Mouse (Mus musculus) megakaryocyte, embryonic 14.5 days (primary cell): Measurements from ENCODE around the gene Krtap24-1.

Experiments used
- FLI1 ChIP-seq: IDR thresholded peaks from 2 replicates; pipeline ENCODE4 v1.6.1; 2012; ENCODE audit warnings: low read length, inconsistent platforms, mixed read lengths
- GATA1 ChIP-seq: IDR thresholded peaks from 3 replicates; pipeline ENCODE4 v1.6.1; 2012; ENCODE audit warnings: mixed read lengths, low read length, inconsistent platforms, borderline replicate concordance

DNA sequence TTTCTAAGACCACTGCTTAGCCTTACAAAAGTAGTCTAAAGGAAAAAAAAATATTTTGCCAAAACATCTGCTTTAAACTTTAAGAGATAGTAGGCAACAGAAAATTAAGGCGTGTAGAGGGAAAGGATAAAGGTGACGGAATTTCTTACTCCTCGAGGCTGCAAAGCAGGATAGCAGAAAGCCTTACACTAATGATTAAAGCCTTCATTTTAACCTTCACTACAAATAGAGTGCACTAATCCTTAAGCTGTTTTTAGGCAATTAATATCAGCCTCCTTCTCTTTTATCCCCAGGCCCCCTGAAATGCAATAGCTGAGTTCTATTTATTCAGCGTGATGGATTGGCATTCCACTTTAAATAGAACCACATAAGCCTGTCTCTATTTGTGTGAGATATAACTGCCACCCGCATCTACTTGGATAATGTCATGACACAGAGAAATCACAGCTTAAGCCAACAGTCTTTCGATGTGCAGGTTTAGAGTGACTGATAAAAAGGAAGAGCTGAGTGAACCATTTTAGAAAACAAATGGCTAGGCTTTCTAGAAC is 50.4 kb downstream of the Krtap24-1 start:
- TF ChIP-seq GATA1, result no peak
- TF ChIP-seq FLI1, result no peak
